Mouse (Mus musculus): ENCODE measurements around the gene Ugt1a9.
"Not testable (repeated sequence)": the region's sequence is repeated elsewhere in the genome, so short reads cannot be mapped to it uniquely, and the experiment has no call there.

Gene Ugt1a9

DNA sequence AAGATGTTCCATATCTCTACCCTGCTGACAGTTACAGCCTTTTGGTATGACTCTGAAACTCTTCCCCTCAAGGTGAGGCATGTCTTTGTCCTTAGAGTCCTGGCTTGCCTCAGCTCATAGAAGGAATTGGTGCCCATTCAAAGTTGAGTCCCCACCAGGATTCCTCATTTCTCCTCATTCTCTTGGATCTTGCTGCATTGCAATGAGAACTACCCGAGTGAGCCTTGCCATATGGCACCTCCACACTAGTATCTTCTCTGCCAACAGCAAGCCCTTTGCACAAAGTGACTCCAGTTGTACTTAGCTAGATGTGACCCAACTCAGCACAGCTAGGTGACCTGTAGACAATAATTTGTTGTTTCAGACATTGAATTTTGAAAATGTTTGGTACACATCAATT is 153.0 kb downstream of the Ugt1a9 start:
- no peak for DNase-seq

DNA sequence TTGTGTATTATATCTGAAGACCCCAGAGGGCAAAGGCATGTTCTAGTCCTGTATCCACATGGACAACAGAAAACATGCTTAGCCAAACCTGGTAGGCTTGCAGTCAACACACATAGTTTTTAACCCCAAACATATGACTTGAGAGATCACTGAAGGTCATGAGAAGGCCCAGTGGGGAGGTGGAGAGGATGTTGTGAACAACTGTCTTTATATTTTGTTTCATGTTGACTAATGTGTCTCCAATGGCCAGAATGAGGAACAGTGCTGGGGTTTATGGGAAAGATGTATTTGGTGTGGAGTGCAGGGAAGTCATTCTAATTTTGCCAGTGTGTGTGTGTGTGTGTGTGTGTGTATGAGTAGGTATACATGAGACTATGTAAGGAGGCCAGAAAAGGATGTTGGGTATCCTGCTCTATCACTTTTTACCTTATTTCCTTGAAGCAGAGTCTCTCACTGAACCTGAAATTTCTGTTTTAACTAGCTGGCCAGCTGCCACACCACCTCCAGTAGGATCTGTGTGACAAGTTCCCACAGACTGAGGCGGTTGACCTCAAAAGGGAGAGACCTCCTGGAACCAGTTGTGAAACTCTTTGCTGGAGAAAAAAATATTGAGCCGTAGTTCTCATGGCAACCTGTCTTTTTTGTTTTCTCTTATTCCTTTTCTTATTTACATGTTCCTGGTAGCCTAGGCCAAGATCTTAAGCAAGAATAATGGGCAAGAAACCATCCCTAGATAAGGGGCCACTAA is 153.6 kb downstream of the Ugt1a9 start:
- no peak for DNase-seq

DNA sequence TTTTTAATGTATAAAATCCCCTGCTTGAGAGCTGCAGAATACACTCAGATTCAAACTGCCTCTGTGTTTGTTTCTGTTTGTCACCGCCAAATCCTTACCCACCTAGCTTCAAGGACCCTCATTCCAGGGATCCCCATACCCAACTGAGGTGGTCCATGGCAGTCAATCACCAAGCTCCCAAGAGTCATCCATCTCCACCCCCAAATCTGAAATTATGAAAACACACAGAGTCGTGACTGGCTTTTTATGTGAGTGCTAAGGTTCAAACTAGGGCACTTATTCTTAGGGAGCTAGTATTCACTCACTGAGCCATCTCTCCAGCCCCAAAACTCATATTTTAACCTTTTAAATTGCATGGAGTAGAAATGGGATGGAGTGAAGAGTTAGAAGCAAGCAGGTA is 154.7 kb downstream of the Ugt1a9 start:
- not testable (repeated sequence) for DNase-seq

DNA sequence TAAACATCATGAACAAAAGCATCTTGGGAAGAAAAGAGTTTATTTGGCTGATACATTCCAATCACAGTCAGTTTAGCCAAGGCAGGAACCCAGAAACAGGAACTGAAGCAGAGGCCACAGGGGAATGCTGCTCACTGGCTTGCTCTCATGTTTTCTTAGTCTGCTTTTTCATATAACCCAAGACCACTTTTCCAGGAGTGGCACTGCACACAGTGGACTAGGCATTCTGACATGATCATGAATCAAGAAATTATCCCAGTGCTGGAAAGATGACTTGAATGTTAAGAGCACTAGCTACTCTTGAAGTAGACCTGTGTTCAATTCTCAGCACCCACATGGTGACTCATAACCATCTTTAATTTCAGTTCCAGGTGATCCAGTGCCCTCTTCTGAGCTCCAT is 155.1 kb downstream of the Ugt1a9 start:
- DNase-seq = no peak

DNA sequence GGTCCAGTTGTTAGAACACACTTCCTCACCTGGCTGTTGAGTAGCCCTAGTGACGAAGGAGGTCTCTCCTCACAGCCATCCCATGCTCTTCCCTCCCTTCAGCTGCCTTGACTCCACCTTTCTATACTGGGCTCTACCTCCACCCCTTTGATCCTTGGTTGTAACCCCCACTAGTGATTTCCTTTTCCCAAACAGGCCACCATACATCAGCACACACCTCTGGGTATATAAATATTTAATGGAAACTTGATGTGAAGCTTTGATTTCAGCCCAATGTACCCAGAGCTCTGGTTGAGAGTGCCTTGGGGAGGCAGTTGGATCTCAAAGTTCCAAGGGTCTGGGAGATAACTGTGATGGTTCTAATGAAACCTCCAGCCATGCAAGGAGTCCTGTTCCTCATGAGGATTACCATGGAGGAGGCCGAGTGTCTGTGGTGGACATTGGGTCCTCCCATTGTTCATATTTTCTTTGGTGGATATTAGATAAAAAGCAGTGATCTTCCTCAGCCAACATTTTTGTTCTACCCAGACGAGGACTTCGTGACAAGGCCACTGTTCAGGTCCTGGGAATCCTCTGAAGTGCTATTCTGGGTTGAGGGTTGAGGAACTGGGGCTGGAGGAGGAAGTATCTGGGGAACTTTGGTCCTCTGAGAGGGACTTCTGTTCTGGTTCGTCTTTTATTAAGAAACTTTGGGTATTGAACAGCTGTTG is 156.2 kb downstream of the Ugt1a9 start, which contains the start of gene Mroh2a:
TSS of gene Mroh2a (plus strand) at position 317 of the 710 bp plus-strand sequence.
- no peak for DNase-seq

DNA sequence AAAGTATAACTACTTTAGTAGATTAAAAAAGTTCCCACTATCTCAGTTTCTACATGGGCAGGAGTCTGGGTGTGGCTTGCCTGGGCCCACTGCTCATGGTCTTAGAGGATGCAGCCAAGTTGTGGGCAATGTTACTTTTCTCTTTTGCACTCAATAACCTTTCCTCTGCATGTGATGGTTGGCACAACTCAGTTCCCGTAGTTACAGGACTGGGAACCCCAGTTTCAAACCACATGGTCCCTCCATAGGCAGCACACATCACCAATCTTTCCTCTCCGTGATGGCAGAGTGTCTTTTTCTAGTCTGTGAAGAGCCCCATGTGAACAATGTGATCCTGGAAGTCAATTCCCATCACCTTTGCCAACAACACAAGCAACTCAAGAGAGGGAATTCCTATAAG is 156.9 kb downstream of the Ugt1a9 start:
- DNase-seq = no peak

DNA sequence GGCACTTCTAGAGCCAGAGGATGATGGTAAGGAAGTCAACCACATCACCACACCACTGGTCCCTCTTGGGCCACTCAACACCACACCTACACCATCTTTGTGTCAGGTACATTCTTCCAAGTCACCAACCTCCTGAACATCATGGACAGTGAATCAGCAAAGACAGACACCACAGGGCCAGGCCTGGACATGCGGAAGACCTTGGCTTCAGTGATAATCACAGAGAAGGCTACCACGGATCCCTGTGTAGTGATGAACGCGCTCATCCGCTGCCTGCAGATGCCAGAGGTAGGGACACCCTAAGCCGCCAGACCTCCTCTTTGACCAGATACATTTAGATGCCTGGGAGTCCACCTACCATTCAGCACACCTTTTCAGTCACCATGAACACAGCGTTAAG is 157.5 kb downstream of the Ugt1a9 start:
- DNase-seq = no peak

DNA sequence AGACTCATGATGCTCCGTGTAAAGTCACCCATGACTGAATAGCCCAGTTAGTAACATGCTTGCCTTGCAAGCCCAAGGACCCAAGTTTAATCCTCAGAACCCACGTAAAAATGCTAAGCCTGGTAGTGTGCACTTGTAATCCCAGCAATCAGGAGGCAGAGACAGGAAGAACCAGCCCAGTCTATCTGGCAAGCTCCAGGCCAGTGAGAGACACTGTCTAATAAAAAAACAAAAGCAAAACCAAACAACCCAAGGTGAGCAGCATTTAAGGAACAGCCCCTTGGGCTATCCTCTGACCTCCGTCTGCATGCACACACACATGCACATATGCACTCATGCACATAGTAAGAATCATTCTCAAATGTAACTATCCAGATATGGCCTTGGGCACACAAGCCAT is 159.0 kb downstream of the Ugt1a9 start:
- DNase-seq = no peak

DNA sequence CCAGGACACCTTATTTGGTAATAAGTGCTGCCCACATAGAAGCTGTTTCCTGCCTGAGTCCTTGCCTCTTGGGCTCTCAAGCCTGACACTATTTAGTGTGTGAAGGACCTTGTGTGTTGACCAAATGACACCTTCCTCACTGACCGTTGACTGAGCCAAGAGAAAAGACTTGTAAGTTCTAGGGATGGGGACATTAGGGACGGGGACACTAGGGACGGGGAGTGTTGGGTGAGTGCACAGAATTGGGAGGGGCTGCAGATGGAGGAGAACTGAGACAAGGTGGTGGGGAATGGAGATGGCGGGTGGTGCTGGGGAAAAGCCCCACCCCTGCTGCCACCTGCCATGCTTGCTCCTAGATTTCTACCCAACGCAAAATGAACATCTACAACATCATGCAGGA is 159.4 kb downstream of the Ugt1a9 start:
- DNase-seq = no peak

DNA sequence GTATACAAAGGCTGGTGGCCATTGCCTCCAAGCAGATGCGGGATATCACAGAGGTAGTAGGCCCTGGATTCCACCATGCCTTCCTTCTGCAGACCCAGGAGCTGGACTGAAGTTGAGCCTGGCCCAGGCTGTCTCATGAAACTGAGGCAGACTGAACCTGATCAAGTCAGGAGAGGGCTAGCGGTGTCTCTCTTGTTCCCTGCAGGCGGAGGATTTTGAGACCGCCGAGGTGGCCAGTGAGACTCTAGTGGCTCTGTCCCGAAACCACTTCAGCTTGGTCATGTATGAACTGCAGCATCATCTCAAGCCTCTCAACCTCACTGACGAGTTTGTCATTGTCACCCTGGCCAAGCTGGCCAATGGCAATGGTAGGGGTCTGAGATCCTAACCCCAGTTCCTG is 159.8 kb downstream of the Ugt1a9 start:
- no peak for DNase-seq

DNA sequence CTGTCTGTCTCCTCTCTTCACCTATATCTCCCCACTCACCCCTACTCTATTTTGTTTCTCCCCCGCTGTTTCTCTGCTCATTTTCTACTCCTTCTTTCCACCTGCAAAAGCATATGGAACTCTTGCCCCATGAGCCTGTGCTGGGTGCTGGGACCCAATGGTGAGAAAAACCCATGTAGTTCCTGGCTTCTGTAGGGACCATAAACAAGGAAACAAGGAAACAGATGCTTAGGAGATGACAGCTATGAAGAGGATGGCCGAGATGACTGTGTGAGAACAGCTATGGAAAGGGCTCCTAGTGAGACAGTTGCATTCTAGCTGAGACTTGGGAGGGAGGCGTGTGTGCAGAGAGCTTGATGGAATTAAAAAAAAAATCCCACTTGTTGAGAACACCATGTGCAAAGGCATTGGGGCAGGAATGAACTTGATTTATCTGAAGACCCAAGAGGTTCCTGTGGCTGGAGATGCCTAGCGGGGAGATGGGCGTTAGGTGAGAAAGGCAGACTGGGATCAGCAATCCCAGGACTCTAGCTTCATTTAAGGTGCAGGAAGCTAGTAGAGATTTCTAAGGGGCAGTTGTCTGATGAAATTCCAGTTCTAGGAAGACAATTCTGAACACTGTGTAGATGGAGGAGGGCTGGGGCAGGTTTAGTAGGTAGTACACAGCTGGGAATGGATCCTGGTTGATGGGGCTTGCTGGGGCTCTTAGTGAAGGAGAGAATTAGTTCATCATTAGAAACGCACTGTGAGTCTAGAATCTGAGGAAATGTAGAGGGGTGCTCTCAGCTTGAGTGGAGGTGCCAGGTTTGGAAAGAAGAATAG is 160.6 kb downstream of the Ugt1a9 start:
- no peak for DNase-seq

DNA sequence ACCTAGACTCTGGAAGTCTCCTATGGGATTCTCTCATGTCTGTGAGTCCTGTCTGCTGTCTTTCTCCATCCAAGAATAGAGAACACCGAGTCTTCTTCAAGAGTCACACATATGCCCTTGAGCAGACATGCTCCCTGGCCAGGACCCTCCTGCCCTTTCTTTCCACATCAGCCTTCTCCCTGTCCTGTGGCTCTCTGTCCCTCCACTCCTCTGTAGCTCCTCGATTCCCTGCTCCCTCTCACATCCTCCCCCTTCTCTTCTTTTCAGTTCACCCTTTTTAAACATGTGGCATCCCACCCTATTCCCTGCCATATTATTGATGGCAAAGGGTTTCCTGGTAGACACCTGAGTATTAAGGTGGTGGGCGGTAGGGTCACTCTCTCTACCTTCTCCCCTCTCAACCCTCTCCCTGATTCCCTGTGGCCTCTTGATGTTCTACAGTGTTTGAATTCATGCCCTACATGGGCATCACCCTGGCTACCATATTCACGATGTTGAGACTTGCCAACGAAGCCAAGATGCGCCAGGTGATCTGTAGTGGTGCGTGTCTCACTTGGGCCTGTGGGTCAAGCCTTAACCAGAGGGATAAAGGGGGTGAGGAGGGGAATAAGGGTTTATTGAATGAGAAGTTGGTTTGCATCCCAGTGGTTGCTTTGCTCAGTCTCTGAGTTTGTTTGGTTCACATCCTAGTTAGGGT is 161.4 kb downstream of the Ugt1a9 start:
- DNase-seq = no peak

DNA sequence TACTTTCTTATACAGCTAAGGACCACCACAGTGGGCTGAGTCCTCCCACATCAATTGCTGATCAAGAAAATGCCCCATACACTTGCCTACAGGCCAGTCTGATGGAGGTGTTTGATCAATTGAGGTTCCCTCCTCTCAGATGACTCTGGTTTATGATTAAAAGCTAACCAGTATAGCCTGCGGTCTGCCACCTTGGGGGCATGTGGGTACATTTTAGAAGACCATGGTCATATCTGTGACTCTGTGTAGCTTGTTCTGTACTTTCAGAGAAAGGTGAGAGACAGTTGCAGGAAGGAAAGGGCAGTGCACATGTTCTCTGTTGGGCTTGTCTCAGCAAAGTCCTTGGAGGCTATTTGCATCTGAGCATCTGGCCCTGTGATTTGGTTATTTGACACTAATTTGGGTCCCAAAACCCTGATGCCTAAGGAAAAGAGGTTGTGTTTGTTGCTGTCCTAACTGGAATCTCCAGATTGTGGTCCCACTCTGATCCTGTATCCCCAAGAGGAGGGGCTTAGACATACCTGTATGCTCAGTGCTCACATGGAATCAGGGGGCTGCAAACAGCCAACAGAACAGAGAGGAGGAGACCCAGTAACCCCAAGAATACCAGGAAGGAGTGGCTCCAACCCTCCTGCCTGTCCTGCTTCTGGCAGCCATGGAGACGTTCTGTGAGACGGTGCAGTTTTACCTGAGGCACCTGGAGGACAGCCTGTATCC is 162.2 kb downstream of the Ugt1a9 start:
- no peak for DNase-seq

DNA sequence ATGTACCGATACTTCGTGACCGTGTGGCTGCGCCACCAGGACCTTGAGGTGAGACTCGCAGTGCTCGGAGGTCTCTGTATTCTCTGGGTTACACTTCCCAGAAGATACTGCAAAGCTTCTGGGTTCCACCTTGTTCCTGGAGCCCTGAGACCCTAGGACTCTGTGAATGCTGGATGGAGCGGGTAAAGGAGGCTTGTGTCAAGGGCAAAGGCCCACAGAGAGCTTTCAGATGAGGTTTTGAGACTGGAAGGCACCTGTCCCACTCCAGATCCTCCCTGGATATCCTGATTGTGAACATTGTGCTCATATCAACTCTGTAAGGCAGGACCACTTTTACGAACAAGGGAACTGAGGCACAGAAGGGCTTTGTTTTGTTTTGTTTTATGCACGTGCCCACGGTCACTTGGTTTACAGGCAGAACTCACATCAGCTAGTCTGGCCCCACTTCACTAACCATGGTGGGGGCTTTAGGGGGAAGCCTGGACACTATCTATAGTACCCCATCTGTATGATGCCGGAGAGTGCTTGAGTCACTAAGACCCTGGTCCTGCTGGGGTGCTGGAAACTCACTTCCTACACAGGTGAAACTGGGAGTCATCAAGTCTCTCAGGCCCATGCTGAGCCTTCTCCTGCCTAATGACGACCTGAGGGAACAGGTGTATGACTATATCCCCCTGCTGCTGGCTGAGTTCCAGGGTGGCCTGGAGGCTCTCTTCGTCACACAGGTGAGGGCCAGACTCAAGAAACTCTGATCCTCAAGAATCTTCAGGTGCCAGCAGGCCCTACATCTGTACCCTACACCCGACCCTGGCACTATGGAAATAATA is 163.0 kb downstream of the Ugt1a9 start:
- no peak for DNase-seq

DNA sequence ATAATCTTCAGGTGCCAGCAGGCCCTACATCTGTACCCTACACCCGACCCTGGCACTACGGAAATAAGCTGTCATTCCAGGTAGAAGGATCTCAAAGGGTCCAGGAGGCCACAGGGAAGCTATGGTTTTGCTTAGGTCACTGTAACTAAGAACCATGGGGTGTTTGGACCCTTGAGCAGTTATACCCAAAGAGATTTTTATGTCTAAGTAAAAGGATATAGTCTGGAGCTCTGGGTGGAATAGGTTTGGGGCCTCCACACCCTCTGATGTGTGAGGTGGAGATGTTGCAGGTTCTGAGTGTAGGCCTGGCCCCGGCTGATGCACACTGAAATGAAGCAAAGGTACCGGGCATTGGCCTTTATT is 163.6 kb downstream of the Ugt1a9 start:
- no peak for DNase-seq

DNA sequence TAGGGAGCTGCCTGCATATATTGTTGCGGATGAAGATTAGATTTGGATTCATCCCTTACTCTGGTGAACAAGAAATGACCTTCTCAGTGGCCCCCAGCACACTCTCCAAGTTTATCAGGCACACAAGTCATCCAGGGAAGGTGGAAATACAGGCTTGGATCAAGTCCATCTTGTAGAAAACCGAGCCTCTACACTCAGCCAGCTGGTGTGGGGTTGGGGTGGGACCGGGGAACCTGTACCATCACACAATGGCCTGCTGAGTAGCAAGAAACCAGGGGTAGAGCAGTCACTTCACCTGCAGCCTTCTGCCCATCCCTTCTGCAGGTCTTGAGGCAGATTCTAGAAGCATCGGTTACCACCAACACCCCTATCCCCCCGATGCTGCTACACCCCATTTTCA is 164.0 kb downstream of the Ugt1a9 start:
- no peak for DNase-seq

DNA sequence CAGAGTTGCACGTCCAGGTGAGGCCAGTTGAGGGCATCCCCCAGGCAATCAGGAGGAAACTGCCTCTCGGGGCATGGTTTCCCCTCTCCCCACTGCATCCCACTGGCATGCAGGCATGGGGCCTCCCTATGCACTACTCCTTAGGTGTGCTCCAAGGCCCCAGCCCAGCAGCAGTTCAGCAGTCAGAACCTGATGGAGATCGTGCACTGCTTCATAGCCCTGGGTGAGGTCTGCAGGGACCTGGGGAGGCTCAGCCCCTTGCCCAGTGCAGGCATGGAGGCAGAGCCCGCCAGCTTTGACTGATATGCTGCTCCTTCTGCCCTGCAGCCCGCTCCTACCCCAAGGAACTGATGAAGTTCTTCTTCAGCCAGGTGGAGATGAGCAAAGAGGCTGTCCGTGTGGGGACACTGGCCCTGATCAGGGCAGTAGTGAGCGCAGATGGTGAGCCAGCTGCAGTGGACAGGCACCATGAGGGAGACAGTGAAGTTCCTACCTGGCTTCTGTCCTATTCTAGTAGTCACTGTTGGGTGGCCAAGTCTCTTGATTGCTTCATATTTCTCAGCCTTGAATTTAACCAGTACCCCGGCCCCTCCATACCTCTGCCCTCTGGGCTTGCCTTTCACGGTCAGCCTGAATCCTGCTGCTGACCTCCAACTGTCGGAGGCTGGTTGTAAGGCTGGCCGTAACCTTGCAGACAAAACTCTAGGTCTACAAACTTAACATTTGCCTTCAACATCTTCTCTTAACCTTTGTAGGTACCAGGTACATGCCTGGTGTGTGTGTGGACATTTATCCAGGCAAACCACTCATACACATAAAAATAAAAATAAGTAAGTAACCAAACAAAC is 164.7 kb downstream of the Ugt1a9 start:
- no peak for DNase-seq

DNA sequence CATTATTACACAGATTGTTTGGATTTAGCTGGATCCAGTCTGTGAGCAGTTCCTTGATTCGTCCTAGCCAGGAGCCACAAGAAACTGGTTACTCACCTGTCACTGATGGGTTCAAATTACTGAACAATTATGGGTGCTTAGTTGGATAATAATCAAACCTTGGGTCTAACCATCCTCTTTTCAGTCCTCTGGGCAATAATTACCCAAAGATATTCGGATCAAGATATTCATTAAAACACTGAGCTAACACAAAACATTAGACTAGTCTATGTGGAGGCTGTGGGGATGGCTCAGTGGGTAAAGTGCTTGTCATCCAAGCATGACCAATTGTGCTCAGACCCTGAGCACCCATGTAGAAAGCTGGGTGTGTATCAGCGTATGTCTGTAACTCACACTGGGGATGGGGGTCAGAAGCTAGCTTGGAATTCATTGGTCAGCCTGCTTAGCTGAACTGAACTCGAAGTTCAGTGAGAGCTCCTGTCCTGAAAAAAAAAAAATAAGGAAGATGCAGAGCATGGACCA is 165.4 kb downstream of the Ugt1a9 start:
- no peak for DNase-seq

DNA sequence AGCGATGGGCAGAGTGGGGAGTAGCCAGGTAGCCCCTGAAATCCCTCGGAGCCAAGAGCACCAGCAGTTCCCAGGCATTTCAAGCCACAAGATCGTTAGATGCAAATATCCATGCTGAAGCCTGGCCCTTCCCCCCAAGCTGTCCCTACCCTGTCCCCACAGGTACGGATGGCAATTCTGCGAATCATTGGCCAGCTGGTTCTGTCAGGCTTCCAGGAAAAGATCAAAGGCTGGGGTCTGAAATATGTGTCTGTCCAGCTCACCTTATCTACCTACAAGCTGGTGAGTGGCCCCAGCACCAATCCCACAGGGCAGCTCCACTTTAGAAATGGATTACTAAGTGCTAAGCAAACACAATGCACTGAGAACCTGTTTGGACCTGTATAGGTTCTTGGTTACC is 166.7 kb downstream of the Ugt1a9 start:
- no peak for DNase-seq

DNA sequence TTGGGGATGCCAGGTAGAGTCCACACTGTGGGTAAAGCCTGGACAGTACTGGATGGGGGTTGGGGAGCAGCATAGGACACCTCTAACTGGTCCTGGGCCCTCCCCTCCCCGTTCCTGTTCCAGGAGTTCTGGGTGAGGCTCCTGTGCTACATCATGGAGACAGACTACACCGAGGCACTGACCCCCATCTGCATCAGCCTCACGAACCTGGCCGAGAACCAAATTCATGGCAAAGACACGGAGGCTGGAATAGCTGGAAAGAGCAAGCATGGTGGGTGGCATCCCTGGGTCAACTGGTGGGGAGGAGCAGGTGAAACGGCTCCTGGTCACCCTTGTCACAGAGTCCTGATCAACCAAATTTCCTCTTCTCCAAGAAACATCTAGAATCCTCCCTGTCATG is 168.2 kb downstream of the Ugt1a9 start:
- DNase-seq = no peak
